Mouse (Mus musculus): ENCODE results near the gene Ctdspl2.

Ctdspl2 gene

GRCm38 (mm10) chr2:122059365-122060115 lies 103.7 kb downstream of the Ctdspl2 start:
- DNase-seq: no peak
